Mouse (Mus musculus) left cerebral cortex, adult 11 months (tissue): ENCODE results near the gene Prss1.
"Not testable (repeated sequence)": the region's sequence is repeated elsewhere in the genome, so short reads cannot be mapped to it uniquely, and the experiment has no call there.

ENCODE experiments used
- DNase-seq: peaks from one replicate; pipeline ENCODE4 v3.0.0; 2022; ENCODE audit warnings: low spot score

The Prss1 gene

GRCm38 (mm10) chr6:41458632-41459031 is at the start of gene Prss1:
Gene Prss1, plus strand, starts transcription at chr6:41458932.
- DNase-seq, result not testable (repeated sequence)

GRCm38 (mm10) chr6:41442261-41442660 is 16.5 kb upstream of the Prss1 start:
- DNase-seq, result not testable (repeated sequence)

GRCm38 (mm10) chr6:41446045-41446444 is 12.7 kb upstream of the Prss1 start, which contains the start of gene Gm10334:
Gene Gm10334, minus strand, starts transcription at chr6:41446145.
- not testable (repeated sequence) for DNase-seq

- DNase-seq, result no peak
Observed at GRCm38 (mm10) chr6:41499374-41499773, 40.6 kb downstream of the Prss1 start.

- DNase-seq, result no peak
Observed at GRCm38 (mm10) chr6:41504915-41505314, 46.2 kb downstream of the Prss1 start.

- no peak for DNase-seq
Observed at GRCm38 (mm10) chr6:41505323-41505722, 46.6 kb downstream of the Prss1 start.
